Mouse (Mus musculus): ENCODE measurements around the gene Spg7. TPM values are rescaled to one million over a fixed set of nuclear protein-coding genes. Genes with fewer than 3 reads are reported as not detected.

The Spg7 gene
- 19.8 and 22.2 TPM in 2 replicates for polyA plus RNA-seq (2012; rRNA removed)

GRCm38 (mm10) chr8:123062721-123063120, at the start of gene Spg7:
Gene Spg7, plus strand, starts transcription at chr8:123062942.

GRCm38 (mm10) chr8:123042158-123042973, 20.4 kb upstream of the Spg7 start, which contains the start of gene Ankrd11:
Gene Ankrd11, minus strand, starts transcription at chr8:123042277.

GRCm38 (mm10) chr8:123101735-123102685, 39.3 kb downstream of the Spg7 start, which contains the start of gene Rpl13:
Gene Rpl13, plus strand, starts transcription at chr8:123102350.

DNA sequence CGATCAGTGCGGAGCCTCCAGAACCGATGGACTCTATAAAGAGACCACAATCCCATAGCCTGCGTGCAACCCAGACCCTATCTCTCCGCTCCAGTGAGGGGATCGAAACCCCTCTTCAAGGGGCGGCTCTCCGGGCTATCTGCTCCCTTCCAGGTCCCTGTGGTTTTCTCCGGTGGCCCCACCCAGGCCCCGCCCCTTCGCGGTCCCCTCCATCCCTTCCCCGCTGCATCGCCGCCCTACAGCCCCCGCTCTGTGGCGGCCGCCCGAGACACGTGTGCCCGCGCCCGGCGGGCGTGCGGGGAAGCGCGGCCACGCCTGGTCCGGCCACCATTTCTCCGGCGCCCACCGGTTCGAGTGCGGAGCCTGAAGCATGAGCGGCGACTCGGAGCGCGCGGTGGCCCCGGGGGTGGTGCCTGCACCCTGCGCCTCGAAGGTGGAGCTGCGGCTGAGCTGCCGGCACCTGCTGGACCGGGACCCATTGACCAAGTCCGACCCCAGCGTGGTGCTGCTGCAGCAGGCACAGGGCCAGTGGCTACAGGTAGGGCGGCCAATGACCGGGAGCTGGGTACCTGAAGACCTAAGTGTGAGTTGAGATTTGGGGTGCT, 54.5 kb downstream of the Spg7 start, which contains the start of gene Cpne7:
TSS of gene Cpne7 (plus strand) at position 248 of the 605 bp plus-strand sequence.

Other genes with a start within 250 kb of the Spg7 start
- 0.01 TPM in 2 replicates for gene Cdh15, start 215.0 kb upstream of the Spg7 start, polyA plus RNA-seq (2012; rRNA removed)
- gene Ankrd11, start 20.7 kb upstream of the Spg7 start, polyA plus RNA-seq (2012; rRNA removed) = 10.5 and 12.9 TPM in 2 replicates
- gene Rpl13, start 39.4 kb downstream of the Spg7 start, polyA plus RNA-seq (2012; rRNA removed) = 1,316 and 1,353 TPM in 2 replicates
- 0.37 and 0.63 TPM in 2 replicates for gene Cpne7, start 54.4 kb downstream of the Spg7 start, polyA plus RNA-seq (2012; rRNA removed)
- gene Sult5a1, start 95.4 kb downstream of the Spg7 start, polyA plus RNA-seq (2012; rRNA removed) = 2.2 and 2.3 TPM in 2 replicates
- gene Dpep1, start 123.3 kb downstream of the Spg7 start, polyA plus RNA-seq (2012; rRNA removed) = 0.94 and 1.0 TPM in 2 replicates
- gene Chmp1a, start 149.8 kb downstream of the Spg7 start, polyA plus RNA-seq (2012; rRNA removed) = 33.2 and 35.7 TPM in 2 replicates
- gene Spata33, start 149.9 kb downstream of the Spg7 start, polyA plus RNA-seq (2012; rRNA removed) = 0.17 and 0.26 TPM in 2 replicates
- gene Cdk10, start 161.9 kb downstream of the Spg7 start, polyA plus RNA-seq (2012; rRNA removed) = 19.0 and 23.9 TPM in 2 replicates
- 2.6 and 3.0 TPM in 2 replicates for gene Spata2l, start 173.3 kb downstream of the Spg7 start, polyA plus RNA-seq (2012; rRNA removed)
- gene Zfp276, start 191.3 kb downstream of the Spg7 start, polyA plus RNA-seq (2012; rRNA removed) = 11.1 and 11.2 TPM in 2 replicates
- gene Vps9d1, start 191.4 kb downstream of the Spg7 start, polyA plus RNA-seq (2012; rRNA removed) = 9.4 and 12.3 TPM in 2 replicates